Mouse (Mus musculus) megakaryocyte progenitor cell, adult 5-6 weeks (primary cell): ENCODE data around the gene Sprn. TPM values are rescaled to one million over a fixed set of nuclear protein-coding genes. Genes with fewer than 3 reads are reported as not detected.

Experiments
- ATAC-seq: replicated peaks from 2 replicates; pipeline ENCODE4 v1.8.0; 2016; ENCODE audit warnings: mild to moderate bottlenecking, moderate TSS enrichment, inconsistent platforms; ENCODE audit not compliant: poor library complexity
- total RNA-seq, 2 experiments: library from RNA; stranded (forward) in 1 of 2; stranded (reverse) in 1 of 2; fragments of 157-497, 149-512 nt in 1 of 2; fragments of 200-1000 nt in 1 of 2; gene quantifications; 2 replicates each; pipeline versions ENCODE4 v1.2.3 to v1.2.4; 2015 to 2017

Sprn gene
- total RNA-seq, 2 experiments from 2014 or later: not detected

DNA sequence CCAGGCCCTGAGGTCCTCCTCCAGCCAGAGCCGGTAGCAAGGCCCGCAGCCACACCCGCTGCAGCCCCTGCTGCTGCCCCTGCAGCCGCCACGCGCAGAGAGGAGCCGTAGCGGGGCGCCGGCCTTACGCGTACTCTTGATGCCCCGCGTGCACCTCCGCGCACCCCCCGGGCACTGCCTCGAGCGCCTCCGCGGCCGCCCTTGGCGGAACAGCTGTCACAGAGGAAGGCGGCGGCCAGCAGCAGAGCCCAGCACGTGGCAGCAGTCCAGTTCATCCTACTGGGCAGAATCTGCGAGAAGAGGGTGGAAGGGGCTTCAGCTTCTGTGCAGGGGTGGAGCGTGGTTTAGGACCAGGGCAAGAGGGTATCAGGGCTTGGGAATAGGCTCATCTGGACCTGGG, 1.3 kb downstream of the Sprn start:
- peak; percentile 39; the same call in 1 of the 2 replicates for ATAC-seq

DNA sequence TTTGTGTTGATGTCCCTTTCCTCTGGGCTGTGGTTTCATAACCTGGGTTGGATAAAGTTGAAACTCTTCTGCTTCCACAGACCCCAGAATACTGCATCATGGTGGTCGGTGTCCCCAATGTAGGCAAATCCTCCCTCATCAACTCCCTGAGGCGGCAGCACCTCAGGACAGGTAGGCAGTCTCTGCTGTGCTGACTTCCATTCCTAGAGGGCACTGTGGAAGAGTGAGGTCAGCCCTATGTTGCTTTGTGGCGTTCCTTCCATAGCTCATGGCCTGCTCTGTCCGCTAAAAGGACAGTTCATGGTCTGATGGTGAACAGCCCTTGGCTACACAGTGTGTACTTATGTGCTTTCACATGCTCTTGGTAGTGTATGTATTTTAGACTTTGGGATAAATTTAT, 10.1 kb downstream of the Sprn start:
- ATAC-seq: no peak

DNA sequence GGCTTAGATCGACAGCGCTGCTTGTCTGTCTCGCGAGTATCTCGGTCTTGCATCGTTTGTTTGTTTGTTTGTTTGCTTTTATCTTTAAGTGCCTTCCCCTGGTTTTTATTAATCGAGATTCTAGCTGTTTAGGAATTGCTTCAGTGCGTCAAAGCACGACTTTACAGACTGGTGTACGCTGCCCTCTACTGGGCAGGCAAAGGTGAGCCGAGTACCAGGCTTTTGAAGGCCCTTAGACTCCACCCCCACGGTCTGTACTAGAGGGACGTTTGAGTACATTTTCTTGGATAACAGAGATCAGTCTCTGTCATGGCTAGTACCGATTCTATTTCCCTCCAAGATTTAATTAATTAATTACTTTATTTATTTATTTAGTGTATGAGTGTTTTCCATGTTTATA, 13.3 kb downstream of the Sprn start:
- ATAC-seq: peak; percentile 67

DNA sequence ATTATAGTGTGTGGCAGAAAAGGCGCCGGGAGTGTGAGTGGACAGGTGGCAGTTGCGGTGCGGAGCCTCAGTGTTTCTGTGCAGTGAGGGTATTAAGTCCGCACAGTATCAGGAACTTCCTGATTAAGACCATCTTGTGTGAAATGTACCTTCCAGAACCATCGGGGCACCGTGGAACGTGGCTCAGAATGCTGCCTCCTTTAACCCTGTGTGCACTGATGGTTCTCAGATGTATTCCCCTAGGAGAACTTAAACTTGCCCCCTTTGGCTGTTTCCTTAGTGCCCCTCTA, 16.7 kb downstream of the Sprn start:
- no peak for ATAC-seq

DNA sequence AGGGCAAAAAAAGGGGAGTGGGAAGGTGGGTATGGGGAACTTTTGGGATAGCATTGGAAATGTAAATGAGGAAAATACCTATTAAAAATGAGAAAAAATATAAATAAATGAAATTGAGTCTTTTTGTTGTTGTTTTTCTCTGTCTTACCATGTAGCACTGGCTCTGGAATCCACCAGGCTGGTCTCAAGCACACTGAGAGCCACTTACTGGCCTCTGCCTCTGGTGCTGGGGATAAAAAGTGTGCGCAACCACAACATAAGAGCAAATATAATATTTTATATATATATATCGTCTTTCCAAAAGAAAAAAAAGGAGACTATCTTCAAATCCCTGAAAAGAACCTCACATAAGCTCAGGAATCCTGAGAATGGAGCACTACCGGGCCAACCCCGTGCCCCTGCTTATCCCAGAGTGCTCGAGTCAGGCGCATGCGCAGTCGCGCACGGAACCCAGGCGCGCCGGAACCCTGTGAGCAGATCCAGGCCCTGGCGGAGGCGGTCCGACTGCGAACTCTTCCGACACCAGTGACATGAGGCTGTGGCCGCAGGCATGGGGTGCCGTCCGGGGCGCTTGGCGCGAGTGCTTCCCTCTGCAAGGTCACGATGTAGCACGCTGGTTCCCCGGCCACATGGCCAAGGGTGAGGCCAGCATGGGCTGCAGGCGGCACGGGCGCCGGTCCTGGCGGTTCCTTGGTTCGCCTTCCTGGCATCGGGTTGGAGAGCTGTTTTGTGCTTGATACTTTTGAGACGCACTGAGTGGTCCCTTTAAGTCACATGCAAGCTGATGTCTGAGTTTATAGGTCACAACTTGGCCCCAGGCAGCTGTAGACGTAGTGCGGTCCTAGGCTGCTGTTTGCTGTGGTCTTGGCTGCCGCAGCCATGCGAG, 17.3 kb downstream of the Sprn start, which contains the start of gene Mtg1:
Mtg1 (plus strand) TSS at position 430 of the 886 bp plus-strand sequence.
- ATAC-seq: peak; percentile 70

DNA sequence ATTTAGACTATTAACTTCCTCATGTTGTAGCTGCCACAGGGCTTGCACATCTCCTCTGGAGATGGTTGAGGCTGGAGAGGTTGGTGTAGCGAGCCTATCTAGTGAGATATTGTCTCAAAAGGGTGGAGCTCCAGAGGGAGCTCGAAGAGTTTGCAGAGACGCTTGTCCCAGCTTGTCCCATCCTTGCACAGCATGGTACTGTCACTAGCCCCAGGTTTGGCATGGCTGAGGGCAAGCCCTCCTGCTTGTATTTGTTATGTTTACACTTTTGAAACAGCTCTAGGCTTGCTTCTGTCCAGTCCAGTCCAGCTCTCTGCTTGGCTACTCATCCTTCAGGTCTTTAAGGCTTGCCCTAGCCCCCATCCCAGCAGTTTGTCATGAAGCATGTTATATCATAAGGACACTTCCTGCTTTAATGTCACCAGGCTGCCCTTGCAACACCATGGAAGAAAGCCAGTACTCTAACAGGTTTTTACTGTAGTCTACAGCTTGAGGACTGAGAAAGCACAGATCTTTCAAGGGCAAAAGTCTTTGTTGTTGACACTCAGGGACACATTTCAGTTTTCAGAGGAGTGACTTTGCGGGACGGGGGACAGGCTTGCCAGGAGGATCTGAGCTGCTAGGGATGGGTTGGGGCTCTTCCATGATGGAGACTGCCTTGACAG, 19.4 kb downstream of the Sprn start:
- ATAC-seq: peak; percentile 7; the same call in 1 of the 2 replicates

DNA sequence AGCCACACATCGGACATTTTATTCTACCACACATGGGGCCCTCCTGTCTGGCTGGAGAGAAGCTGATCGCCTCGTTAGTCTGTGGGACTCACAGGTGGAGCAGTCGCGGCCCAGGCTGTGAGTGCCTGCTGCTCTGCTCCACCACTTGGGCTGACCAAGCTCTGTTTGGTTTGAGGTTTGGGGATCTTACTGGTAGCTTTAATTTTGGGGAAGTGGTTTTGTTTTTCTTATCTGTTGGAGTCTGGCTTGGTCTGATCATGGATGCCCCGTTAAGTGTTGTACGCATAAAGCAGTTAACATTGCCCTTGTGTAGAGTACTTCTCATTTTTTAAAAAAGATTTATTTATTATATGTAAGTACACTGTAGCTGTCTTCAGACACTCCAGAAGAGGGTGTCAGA, 20.6 kb downstream of the Sprn start:
- peak; percentile 38 for ATAC-seq

DNA sequence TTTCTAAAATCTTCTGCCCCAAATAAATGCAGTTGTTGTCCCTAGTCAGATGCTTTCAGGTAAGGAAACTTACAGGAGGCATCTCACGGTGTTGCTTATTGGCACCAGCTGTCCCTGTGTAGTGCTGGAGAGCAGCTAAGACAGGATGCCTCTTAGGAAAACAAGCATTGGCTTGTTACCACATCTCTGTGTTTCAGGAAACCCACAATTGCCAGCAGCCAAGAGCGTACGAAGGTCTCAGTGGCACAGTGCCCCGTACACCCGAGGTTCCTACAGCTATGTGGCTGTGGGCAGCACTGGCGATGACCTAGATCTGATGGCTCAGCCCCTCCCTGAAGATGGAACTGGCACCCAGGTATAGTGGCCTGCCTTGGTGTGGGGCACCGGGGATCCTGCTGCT, 22.5 kb downstream of the Sprn start:
- ATAC-seq: peak; percentile 54

DNA sequence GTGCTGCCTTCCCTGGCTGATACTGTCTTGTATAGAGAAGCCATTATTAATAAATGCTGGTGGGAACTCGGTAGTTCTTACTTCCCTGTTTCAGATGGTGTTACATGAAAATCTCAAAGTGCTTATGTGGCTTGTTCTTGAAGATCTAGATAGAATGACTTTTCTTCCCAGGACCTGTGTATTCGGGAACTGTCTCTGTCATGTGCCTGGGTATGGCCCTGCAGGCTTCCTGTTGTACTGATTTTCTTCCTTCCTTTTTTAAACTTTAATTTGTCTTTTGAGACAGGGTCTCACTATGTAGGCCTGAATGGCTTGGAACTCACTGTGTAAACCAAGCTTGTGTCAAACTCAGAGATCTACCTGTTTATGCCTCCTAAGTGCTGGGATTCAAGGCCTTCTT, 26.8 kb downstream of the Sprn start:
- 0 out of 2 replicates have a peak, but pooled peaks have one; percentile 2 for ATAC-seq

DNA sequence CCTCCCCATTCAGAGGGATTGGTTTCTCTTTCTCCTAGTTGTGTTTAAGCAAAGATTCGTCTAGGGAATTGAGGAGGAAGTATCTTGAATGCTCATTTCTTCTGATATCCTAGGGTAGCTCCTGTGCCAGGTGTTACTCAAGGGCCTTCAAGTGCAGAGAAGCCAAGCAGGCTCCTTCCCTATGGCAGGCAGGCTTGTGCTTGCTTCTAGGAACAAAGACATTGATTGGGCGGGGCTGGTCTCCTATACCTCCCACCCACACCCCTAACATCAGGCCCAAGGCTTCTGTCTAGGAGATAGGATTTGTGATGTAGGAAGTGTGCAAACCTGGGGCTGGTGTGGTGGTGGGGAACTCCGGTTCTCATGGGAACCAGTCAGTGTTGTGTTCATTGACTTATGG, 27.7 kb downstream of the Sprn start:
- ATAC-seq: no peak

DNA sequence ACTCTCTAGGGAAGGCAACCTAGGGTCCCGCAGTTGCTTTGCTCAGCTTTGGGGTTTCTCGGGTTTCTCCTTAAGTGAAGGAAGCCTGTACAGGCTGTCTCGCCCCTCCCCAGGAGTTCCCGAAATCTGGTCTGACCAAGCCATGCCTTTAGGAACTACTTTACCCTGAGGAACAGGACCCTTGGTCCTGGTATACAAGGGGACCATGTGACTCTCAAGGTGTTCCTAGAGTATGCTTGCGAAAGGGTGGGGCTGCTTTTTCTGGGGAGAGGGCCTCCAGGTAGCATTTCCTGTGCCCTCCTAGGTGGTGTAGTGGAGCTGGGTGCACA, 28.7 kb downstream of the Sprn start:
- no peak for ATAC-seq

DNA sequence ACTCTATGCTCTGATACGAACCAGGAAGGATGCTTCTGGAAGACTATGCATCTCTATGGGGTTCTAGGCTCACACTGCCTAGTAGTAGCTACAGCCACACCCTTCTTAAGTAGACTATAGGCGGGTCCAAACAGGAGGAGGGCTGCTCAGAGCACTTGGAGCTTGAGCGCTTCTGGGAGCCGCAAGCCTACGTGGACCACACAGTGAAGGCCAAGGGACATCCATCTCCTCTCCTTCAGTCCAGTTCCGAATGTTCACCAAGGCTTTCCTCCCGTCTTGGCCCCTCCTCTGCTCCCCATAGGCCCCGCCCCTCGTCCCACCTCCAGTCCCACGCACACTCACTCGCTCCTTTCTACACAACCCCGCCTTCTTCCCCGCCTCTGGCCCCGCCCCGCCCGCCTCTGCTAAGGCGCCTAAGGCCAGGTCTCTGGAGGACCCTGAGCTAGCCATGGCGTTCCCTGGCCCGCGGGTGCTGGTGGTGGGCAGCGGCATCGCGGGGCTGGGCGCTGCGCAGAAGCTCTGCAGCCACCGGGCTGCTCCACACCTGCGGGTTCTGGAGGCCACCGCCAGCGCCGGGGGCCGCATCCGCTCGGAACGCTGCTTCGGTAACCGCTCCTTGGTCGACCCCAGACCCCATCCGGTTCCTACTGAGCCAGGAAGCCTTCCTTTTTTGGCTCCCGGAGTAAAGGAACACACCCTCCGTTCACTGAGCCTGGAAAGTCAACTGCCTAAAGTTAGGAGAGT, 29.2 kb downstream of the Sprn start:
- peak; percentile 93 for ATAC-seq

DNA sequence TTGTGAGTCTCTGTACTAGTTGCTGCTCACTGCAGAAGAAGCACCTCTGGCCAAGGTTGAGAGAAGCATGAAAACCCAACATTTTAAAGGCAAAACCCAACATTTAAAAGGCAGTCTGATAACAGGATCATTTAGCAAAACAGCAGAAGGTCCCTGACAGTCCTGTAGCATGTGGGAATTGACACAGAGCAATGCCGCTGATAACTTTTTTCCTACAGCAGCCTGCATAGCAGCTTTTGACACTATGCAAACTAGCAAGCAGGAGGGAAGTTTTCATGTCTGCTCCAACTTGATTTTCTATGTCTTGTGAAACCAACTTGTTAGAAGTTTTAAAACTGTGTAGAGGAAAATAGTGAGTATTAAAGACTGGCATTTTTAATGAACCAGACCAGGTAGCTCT, 30.3 kb downstream of the Sprn start:
- no peak for ATAC-seq

DNA sequence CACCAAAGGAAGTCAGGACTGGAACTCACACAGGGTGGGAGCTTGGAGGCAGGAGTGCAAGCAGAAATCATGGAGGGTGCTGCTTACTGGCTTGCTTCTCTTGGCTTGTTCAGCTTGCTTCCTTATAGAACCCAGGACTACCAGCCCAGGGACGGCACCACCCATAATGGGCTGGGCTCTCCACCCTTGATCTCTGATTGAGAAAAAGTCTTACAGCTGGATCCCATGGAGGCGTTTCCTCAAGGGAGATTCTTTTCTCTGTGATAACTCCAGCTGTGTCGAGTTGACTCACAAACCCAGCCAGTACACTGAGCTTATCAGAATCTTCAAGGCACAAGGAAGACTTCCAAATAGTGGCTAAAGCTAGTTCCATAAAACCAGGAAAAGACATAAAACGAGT, 31.9 kb downstream of the Sprn start:
- ATAC-seq: no peak

DNA sequence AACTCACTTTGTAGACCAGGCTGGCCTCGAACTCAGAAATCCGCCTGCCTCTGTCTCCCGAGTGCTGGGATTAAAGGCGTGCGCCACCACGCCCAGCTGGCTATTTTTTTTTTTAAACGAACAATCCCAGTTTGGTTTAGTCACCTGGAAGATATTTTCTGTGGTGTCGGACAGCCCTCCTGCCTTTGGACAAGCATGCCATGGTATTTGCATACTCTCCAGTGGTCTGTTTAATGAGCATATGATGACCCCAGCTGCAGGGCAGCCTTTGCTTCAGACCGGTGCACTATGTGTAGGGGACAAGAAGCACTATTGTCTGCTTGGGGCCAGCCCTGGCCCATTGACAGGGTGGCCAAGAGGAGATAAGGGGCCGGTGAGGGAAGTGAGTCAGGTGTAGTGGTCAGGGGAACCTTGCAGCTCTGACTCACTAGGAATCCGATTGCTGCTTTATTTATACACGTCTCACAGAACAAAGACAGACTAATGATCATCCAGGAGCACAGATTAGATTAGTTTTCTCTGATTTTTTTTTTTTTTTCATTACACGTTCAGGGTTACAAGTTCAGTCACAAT, 33.3 kb downstream of the Sprn start:
- no peak for ATAC-seq

DNA sequence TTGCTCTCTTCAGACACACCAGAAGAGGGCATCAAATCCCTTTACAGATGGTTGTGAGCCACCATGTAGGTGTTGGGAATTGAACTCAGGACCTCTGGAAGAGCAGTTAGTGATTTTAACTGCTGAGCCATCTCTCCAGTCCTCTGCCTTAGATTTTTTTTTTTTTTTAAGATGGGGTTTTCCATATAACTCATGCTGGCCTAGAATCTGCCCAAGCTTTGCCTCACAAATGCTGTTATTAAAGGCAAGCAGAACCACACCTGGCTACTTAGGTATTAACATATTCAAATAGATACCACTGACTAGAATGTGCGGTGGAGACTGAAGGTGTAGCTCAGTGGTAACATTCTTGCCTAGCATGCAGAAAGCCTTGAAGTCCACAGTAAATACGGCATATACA, 34.2 kb downstream of the Sprn start:
- no peak for ATAC-seq

DNA sequence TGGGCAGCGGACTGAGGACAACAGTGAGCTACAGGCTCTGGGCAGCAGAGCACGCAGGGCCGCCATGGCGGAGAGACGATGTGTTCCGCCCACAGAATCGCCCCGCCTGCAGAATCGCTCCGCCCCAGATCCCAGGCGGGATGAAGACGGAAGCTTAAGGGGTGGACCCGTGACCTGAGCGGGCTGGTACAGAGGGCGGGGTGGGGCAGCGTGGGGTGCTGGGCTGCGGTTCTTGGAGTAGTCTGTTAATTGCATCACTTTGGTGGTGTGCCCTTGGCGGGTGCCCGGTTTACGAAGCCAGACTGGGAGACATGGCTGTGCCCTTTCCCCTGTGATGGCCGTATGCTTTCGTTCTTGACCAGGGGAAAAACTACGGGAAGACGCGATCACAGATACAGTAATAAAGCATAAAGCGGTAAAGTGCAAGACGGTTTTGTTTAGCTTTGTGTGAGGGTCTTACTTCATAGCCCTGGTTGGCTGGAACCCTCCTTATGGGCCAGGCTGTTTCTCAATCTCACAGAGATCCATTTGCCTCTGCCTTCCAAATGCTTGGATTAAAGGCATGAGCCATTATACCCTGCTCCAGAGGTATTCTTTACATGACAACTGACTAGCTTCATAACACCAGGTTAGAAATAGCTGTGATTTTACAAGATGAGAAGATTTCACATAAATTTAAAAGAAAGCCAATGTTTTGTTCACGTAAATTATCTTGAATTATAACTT, 38.2 kb downstream of the Sprn start, which contains the start of gene Echs1:
Echs1 (minus strand) TSS at position 148 of the 726 bp plus-strand sequence.
- peak; percentile 89 for ATAC-seq

DNA sequence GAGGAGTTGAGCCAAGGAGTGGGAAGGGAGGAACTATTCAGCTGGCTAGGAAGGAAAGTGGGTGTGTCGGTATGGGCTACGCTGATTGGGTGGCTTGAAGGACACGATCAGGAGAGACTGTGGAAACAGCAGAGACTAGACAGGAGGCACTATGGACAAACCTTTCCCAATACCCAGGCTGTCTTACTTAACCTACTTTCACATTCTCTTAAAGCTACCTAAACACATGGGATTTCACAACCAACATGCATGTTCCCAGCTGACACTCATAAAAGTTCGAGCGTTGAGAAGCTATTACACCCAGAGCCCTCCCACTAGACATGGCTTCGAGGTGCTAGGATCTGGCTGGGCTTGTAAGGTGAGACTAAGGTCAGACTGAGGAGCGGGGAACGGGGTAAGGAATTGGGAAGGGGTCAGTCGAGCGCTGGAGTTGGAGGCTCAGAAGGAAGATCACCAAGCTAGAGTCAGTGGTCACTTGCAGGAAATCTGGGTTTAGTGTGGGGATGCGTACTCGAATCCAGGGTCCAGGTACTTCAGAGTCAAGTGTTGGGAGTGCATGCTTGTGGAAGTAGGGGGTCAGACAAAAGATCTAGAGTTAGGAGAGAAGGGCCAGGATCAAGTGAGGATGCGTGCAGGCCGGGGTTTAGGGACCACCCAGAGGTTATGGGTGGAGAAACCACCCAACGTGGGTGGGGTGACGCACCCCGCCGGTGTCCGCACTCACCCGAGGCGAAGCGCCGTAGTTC, 38.9 kb downstream of the Sprn start, which contains the start of gene Paox:
Paox (plus strand) TSS at position 217 of the 746 bp plus-strand sequence.
- ATAC-seq: peak; percentile 82

DNA sequence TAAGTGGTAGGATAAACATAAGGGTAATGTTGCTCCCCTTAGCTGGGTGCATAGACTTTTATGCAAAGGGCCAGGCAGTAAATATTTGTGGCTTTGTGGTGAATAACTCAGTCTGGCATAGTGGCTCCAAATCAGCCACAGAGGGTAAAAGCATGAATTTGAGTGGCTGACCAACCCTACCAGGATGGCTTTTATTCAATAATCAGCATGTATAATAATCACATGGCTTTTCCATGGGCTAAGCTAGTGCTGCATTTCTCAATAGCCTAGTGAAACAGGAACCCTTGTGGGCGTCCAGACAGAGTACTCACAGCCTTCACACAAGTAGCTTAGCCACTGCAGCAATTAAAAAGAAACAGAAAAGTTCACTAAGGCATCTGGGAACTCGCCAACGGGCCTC, 42.7 kb downstream of the Sprn start:
- ATAC-seq: no peak

DNA sequence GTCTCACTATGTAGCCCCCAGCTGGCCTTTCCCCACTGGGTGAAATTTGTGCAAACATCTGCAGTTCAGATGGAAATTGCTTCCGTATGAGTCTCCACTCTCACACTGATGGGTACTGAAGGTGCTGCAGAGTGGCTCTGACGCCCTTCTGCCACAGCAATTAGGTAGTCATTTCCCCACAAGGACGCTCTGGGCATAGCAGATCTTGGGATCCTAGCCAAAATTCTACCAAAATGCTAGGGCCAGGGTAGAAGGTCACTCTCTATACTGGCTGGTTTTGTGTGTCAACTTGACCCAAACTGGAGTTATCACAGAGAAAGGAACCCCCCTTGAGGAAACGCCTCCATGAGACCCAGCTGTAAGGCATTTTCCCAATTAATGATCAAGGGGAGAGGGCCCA, 50.7 kb downstream of the Sprn start:
- no peak for ATAC-seq
